Mouse (Mus musculus): ENCODE measurements around the gene Rai2.

Rai2 gene

GRCm38 (mm10) chrX:161716865-161717763 is at the start of gene Rai2:
Gene Rai2, plus strand, starts transcription at chrX:161717069.
- DNase-seq (ENCODE audit: low read depth), result no peak

GRCm38 (mm10) chrX:161689336-161689735 is 27.5 kb upstream of the Rai2 start:
- DNase-seq (ENCODE audit: low read depth), result no peak

GRCm38 (mm10) chrX:161716503-161716864 is 385 bp upstream of the Rai2 start:
- no peak for DNase-seq (ENCODE audit: low read depth)

DNA sequence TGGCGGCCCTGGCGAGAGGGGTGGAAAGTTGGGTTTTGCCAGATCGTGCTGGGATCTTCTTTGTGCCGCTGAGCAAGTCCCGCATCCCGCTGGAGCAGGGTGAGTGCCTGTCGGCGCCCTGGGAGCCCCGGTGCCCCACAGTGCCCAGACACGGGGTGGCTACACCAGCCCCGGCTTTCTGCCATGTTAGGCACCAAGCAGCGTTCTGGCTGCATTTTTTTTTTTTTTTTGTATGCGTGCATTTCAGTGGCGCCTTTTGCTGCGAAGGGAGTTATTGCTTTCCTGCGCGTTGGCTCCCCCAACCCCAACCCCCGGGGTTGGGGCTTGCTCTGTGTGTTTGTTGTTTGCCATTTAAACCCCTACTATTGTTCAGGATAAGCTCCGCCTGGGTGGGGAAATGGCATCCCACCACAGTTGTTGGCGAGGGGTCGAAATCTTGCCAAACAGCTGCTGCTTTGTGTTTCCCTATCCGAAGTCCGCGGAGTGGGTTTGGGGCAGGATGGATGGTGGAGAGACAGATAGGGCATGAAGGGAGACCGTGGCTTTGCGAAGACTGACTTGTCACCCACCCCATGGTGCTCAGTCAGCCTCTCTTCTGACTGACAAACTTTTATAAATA is 1.0 kb downstream of the Rai2 start:
- DNase-seq (ENCODE audit: low read depth), result no peak

GRCm38 (mm10) chrX:161718548-161718947 is 1.7 kb downstream of the Rai2 start:
- DNase-seq (ENCODE audit: low read depth), result no peak

- DNase-seq (ENCODE audit: low read depth), result no peak
Measured at GRCm38 (mm10) chrX:161721082-161721481, 4.2 kb downstream of the Rai2 start.

DNA sequence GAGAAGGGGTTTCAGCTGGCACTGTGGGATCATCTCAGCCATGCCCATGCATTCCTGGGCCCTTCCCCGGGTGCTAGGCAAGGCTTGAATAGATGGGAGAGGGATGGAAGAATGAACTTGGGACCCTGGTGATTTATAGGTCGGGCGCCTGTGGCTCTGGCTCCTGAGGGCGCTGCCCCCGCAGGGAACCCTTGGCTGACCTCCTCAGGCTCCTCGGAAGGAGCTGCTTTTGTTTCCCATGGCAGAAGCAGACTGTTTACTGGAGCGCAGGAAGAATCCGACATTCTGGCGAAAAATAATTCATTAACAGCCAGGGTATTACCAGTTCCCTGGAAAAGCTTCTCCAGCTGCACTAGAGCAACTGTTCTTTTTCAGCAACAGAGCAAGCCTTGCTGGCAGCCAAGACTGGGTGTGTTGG is 6.5 kb downstream of the Rai2 start:
- no peak for DNase-seq (ENCODE audit: low read depth)

DNA sequence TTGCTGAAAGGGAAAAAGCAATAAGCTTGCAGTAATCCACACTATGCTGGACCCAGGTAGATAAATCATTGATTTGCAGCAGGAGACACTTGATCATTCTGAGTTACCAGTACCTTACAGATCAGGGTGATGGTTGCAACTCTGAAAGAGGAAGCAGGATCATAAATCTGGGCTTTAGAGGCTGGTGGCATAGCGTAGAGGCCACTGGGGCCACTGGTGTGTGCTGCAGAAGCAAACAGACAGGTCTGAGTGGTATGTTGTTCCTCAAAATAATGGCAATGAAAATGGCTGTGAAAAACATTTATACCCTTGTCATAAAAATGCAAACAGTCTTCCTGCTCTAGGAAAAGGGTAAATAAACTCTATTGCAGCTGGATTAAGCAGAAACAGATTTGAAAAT is 9.4 kb downstream of the Rai2 start:
- DNase-seq (ENCODE audit: low read depth), result no peak

DNA sequence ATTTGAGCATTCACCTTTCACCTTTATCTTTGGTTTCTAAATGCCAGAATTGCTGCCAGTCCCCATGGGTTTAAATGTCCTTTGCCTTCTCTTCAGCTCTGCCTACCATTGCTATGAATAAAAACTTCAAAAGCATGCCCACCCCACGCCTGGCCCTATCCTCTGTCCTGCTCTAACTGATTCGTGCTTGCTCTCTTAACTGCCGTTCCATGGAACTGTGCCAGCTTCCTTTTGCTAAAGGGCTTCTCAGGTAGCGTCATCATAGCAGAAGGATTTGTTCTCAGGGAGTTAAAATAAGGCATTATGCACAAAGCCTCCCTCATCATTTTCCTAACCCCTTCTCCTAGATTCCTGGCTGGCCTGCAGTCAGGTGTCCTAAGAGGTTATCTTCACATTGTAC is 11.6 kb downstream of the Rai2 start:
- no peak for DNase-seq (ENCODE audit: low read depth)

- DNase-seq (ENCODE audit: low read depth), result no peak
Measured at GRCm38 (mm10) chrX:161730026-161730425, 13.2 kb downstream of the Rai2 start.

DNA sequence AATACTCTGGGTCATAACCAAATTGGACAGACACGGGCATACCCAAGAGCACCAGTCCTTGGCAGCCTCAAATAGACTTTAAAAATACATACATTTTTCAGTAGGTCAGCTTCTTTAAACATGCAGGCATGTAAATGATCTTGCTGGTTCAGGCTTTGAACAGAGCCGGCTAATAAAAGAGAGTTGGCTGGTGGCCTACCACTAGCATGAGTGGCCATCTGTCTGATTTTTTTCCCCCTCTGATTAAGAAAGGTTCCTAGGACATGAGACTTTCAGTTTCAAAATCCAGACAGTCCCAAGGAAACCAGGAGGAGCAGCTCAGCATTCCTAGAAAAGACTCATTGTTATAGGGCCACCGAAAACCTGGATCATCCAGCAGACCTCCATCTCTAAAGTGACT is 15.0 kb downstream of the Rai2 start:
- no peak for DNase-seq (ENCODE audit: low read depth)

DNA sequence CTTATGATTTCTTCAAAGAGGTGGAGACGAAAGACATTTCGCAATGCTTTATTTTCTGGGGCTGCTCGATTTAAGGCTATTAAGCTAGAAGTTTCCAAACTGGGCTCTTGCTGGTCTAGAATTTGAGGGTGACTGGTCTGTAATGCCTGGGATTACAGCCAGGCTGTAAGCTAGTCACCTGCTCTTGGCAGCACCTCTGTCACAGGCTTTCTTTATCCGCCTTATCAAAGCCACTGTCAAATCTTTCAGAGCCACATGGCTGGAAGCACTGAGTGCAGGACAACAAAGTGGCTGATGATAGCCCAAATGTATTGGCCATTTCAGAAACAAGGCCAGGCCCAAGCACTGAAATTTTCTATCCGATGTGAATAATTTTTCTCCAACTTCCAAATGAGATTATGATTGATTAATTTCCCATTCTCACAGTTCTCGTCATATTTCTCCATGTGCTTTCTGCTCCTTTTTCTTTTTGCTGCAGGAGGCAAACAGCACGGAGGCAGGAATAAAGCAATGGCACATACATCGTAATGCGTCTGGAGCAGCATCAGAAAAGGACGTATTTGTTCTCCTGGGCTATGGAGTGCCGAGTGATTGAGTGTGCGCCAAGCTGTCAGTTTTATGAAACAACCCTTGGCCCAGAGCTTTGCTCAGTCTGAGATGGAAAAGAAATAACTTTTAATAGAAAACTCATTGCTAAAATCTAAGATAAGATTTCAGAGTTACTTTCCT is 16.9 kb downstream of the Rai2 start:
- DNase-seq (ENCODE audit: low read depth), result no peak

GRCm38 (mm10) chrX:161734310-161734676 is 17.4 kb downstream of the Rai2 start:
- no peak for DNase-seq (ENCODE audit: low read depth)

DNA sequence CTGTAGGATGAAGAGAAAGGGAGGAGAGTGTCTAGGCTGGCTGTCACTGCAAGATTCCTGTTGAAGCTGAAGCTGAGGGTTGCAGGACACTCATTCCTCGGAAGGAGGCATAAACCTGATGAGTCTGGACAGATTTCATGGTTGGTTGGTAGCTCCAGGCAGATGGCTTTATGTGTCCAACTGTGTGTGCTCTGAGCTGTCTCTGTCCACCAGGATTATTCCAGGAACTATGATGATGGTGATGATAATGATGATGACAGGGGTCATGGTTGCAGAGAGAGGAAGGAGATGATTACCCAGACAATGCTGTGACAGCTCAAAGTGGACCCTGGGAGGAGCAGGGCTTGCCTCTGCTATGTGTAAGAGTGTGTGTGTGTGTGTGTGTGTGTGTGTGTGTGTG is 22.5 kb downstream of the Rai2 start:
- DNase-seq (ENCODE audit: low read depth), result no peak

- DNase-seq (ENCODE audit: low read depth), result no peak
Measured at GRCm38 (mm10) chrX:161743080-161743479, 26.2 kb downstream of the Rai2 start.

DNA sequence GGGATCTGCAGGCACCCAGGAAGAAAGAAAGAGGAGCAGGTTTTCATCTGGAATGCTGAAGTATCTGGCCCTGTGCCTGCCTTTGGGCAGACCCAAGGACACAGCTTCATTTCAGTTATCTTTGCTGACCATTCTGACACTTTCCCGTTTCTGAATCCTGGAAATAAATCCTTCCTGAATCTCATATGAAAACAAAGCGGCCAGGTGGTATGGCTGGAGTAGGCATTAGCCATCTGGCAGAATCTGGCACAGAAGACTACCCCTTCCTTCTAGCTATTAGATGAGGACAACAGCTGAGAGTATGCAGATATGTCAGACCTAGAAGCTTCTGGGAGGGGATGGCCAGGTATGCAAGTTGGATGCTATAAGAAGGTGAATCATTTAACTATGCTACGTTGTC is 28.4 kb downstream of the Rai2 start:
- DNase-seq (ENCODE audit: low read depth), result no peak

GRCm38 (mm10) chrX:161747337-161747736 is 30.5 kb downstream of the Rai2 start:
- DNase-seq (ENCODE audit: low read depth), result no peak

GRCm38 (mm10) chrX:161753514-161753913 is 36.6 kb downstream of the Rai2 start:
- DNase-seq (ENCODE audit: low read depth), result no peak

- no peak for DNase-seq (ENCODE audit: low read depth)
Measured at GRCm38 (mm10) chrX:161776321-161776962, 59.6 kb downstream of the Rai2 start.

GRCm38 (mm10) chrX:161780321-161781034 is 63.6 kb downstream of the Rai2 start:
- DNase-seq (ENCODE audit: low read depth), result no peak

GRCm38 (mm10) chrX:161790182-161790581 is 73.3 kb downstream of the Rai2 start:
- no peak for DNase-seq (ENCODE audit: low read depth)

GRCm38 (mm10) chrX:161826186-161826585 is 109.3 kb downstream of the Rai2 start:
- peak; percentile 66 for DNase-seq (ENCODE audit: low read depth)
